Mouse (Mus musculus) G1E-ER4 (cell line): ENCODE results near the gene Wnt5b. TPM values are rescaled to one million over a fixed set of nuclear protein-coding genes. Genes with fewer than 3 reads are reported as not detected.

Source experiments
- GATA1 ChIP-seq: IDR thresholded peaks from one replicate; pipeline ENCODE4 v1.8.0; 2012; ENCODE audit warnings: low read length, inconsistent platforms
- polyA plus RNA-seq: library from polyadenylated mRNA; stranded (reverse); fragments of >175 nt; gene quantifications from 2 replicates; pipeline ENCODE4 v1.2.3, GENCODE M21; 2012

Wnt5b gene
- polyA plus RNA-seq, 1 experiment: not detected

DNA sequence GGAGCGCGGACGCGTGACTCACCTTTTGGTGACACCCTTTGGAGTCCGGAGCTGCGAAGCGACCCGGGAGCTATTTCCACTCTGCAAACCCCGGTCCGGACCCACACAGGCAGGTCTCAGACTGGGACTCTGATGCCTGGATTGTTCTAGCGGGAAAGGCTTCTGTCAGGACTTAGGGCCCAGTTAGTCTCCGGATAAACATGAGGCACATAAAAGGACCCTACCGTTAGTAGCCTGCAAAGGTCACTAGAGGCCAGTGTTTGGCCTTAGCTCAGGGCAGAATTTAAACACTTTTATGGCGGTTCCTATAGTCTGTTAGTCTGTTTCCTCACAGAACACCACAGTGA is 344 bp upstream of the Wnt5b start:
- TF ChIP-seq GATA1: no peak

DNA sequence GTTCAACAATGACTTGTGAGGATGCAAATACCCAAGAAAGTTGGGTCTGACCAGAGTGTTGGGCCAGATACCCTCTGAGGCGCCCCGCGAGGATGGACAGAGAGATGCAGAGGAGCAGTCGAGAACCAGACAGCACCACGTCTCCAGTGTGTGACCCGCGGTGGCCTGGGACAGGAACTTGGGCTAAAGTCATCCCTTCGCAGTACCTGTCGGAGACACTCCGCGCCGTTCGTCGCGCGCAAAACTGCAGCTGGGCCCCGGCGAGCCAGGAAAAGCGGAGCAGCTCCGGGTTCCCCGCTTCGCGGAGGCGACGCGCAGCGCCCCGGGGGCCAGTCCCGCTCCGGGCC is 718 bp downstream of the Wnt5b start:
- TF ChIP-seq GATA1: no peak

DNA sequence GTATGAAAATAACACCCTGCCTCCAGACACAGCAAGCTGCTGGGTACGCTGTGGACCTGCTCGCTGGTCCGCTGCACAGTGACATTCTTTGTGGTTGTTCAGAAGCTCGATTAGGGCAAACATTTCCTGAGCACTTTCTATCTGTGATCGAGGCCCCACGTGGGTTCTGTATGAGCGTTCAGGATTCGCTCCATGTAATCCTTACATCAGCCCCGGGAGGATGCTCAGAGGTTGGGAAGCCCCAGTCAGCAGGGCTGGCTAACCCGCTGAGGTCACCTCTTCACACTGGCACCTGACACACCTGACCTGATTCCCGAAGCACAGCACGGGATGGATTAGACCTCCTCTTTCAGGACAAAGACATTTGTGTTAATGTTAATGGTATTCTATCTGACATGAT is 8.3 kb downstream of the Wnt5b start:
- TF ChIP-seq GATA1: no peak

DNA sequence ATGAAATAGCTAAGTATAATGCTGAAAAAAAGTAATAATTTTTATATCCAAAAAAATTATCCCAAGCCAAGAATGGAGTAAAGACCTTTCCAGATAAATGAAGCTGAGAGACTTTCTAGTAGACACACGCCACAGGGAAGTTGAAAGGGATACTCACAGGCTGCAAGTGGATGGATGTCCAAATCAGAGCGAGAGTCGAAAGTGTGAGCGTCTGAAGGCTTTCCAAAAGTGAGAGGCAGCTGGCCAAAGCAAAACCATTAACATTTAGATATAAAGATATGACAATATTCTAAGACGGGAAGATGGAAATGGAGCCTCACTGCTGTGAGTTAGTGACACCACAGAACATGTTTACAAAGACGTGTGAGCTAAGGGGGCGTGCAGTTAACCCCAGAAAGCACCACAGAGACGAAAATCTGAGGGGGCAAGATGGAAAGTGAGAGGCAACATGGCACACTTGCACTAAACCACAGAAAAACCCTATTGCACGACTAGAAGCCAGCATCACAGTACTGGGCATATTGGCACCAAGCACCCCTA is 10.9 kb downstream of the Wnt5b start:
- TF ChIP-seq GATA1: no peak

DNA sequence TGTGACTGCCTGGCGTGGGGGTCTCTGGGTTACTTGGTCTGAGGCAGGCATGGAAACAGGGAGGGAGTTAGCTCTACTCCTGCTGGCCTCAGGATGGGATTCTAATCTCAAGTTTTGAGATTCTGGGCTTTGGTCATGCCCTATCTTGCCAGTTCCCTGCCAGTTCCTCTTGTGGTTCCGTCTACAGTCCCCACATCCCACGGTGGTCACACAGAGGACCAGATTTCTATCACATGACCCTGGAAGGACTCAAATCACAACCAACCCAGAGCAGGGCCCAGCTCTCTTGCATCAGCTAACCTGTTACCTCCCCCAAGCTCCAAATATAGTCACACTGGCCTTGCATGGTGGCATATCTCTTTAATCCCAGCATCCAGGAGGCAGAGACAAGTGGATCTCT is 14.5 kb downstream of the Wnt5b start:
- no peak for TF ChIP-seq GATA1

DNA sequence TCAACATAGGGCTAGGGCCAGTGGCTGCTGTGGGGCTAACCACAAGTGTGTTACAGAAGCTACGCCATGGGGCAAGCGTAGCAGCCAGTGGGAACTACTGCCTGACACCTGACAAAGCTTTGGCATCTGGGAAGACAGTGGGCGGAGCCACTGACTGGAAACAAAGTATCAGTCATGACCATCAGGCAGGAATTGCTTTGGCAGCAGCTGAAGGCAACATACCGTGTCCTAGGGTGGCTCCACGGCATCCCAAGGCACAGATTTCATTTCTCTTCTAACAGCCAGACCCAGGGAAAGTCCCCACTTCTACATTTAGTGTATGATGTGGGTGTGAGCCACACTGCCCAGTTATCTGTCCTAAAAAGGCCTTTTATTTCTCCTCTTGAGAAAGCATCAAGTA is 17.6 kb downstream of the Wnt5b start:
- TF ChIP-seq GATA1: no peak

DNA sequence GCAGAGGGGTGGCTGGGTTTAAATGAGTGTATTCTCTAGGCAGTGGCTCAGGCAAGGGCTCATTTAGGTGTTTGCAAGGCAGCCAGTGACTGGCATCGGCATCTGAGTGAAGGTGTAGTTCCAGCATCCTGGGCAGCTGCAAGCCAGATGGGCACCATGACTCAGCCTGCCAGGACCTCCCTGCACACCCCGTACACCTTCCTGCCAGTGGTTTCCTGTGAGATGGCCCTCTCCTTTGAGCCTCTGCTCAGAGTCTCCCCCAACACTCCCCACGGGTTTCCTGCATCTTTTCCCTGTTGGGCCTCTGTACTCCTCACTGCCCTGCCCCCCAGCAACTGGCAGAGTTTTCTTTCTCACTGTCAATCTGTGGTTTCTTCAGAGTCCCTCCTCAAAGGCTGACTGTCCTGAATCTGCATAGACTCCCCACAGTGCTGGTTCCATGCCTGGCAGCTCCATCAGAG is 22.2 kb downstream of the Wnt5b start:
- TF ChIP-seq GATA1: no peak

DNA sequence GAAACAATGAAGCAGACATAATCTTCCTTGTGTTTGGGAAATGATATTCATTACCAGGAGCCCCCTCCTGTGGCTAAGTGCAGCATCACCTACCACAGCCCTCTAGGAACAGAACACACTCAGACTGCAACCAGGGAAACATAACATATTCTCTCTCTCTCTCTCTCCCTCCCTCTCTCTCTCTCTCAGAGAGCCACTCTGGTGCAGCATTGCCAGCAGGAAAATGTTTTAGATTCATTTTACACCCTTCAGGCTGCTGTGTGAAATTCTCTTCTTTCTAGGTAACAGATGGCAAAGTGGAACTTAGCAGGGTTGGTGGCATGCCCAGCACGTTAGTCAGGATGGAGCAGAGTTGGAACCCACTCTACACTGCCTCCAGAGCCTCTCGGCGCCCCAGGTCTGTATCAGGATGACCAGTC is 22.7 kb downstream of the Wnt5b start:
- no peak for TF ChIP-seq GATA1

DNA sequence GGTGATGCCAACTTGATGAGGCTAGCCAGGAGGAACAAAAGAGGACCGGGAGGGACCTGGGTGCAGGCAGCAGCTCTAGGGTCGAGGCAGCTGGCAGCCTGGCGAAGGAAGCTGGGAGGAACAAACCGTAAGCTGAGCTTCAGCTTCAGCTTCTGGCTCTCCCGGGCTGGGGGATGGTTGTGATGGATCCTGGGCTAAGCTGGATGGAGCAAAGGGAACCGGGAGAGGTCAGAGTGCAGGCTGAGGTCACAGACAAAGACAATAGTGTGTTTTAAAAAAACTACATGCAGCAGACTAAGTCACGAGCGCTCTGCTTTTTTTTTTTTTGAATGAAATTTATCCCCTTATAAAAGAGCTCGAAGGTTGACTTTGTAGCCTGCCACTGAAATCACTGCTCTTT is 23.4 kb downstream of the Wnt5b start:
- TF ChIP-seq GATA1: no peak

DNA sequence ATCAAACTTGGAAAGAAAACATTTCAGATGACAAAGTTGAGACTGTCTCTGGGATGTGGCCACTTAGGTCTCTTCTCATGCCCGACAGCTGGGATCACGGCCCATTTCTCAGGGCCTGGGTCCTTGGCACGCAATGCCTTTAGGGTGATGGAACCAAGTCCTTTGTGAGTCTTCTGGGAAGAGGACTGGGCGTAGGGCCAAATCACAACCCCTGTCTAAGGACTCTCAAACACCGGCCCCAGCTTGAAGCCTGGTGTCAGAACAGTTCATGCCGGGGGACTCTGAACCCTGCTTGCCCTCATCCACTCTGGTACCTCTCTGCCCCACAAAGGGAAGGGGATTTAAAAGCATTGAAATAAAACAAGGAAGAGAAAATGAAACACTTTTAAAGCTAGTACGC is 30.1 kb downstream of the Wnt5b start:
- TF ChIP-seq GATA1: no peak

DNA sequence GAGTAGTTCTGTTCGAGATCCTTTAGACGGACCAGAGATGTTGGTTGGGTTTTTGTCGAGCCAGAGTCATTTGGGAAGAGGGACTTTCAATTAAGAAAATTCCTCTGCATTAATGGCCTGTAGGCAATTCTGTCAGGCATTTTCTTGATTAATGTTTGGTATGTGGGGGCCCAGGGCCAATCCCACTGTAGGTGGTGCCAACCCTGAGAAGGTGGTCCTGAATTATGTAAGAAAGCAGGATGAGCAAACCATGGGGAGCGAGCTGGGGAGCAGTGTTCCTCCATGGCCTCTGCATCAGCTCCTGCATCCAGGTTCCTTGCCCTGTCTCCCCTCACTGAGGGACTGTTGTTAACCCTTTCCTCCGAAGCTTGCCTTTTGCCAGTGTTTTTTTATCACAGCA is 30.7 kb downstream of the Wnt5b start:
- no peak for TF ChIP-seq GATA1

DNA sequence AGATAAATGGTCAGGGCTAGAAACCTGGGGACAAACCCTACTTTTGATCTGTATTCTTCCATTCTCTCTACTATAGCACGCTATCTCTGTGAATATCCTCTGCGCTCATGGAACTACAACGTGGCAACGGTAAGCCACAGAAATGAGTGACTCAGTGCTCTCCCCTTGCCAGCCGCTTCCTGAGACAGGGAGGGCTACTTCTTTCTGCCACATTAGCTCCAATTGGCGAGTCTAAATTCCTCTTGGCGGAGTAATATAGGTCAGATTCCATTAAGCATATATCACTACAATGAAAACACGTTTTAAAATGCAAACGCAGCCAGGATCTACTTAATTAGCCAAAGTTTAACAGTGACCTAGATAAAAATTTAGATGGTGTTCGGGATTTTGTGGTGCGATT is 31.4 kb downstream of the Wnt5b start:
- TF ChIP-seq GATA1: no peak

DNA sequence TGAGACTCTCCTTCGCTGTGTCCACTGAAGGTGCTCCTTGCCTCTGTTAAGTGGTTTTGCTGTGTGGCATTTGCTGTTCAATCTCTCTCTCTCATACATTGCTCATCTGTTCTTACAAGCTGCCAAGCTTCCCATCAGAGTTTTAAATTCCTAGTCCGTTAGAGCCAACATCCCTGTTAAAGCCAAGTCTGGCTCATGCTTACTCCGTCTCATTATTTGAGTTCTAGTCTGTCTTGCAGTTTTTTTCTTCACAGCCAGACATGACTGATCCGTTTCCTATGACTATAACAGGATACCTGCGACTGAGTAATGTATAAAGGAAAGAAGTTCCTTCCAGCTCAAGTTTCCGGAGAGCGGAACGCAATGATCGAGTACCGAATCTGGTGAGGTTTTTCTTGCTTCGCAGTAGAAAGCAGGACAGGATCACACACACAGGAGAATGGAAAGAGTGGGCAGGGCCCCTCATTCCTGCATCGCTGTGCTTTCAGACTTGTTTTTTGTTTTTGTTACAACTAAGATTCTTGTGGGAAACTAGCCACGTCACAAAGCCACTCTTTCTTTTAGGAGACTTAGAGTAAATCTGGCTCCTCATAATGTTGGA is 34.6 kb downstream of the Wnt5b start:
- no peak for TF ChIP-seq GATA1

DNA sequence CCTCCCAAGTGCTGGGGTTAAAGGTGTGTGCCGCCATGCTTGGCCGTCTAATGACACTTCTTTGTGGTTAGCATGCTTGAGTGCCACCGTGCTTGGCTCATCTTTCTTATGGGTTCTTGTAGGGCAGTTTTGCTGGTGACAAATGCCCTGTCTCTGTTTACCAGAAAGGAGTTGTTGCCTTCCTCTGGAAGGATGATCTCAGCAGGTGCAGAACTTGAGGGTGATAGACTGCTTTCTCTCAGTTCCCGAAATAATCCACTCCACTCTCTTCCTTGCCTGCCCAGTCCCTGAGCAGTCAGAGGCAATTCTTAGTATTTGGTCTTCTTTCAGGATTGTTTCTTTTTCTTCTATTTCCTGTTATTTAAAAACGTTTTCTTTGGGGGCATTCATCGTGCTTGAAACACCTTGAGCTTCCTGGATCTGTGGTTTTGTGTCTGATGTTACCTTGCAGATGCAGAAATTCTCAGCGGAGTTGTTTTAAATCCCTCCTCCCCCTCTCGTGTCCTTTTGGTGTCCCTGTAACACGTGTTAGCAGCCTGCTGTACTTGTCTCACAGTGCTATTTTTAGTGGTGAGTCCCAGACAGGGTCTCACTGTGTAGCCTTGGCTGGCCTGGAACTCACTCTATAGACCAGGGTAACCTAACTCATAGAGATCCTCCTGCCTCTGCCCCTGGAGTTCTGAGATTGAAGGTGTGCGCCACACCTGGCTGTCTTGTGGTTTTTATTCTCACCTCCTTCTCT is 35.3 kb downstream of the Wnt5b start:
- no peak for TF ChIP-seq GATA1

DNA sequence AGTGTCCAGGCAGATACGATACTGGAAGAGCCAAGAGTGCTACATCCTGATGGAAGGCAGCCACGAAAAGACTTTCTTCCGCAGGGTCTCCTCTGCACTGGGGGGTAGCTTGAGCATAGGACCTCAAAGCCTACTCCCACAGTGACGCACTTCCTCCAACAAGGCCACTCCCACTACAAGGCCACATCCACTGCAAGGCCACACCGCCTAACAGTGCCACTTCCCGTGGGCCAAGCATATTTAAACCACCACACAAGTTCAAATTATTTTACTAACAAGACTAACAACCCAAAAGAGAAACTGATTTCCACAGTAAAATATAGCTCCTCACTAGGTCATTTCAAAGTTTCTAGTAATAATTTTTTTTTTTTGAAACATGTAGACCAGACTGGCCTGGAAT is 35.9 kb downstream of the Wnt5b start:
- no peak for TF ChIP-seq GATA1

DNA sequence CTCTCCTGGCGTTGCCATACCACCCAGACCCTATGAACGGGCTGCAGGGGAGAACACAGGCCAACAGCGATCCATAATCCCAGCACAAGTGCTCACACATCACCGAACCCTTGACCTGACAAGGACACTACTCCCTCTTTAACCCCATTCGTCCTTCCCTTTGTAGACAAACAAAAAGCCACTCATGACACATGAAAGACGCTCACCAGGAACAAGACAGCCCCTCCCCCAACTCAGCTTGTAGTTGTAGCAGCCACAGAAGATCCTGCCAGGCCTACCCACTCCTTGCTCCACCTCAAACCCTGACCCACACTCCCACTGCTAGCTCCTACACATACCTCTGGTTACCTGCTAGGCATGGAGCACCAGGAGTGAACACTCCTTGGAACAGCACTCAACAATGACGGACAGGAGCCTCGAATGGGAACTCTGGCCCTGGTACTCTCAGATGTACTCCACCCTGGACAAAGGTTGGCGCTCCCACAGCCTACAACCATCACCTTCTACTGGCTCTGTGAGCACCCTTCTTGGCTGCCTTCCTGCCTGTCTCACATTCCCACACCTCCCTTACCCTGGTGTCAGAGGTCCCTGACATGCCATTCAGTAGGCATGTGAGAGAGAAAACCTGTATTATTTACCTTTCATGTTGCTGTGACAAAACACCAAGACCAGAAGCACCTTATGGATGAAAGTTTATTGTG is 38.5 kb downstream of the Wnt5b start:
- no peak for TF ChIP-seq GATA1

DNA sequence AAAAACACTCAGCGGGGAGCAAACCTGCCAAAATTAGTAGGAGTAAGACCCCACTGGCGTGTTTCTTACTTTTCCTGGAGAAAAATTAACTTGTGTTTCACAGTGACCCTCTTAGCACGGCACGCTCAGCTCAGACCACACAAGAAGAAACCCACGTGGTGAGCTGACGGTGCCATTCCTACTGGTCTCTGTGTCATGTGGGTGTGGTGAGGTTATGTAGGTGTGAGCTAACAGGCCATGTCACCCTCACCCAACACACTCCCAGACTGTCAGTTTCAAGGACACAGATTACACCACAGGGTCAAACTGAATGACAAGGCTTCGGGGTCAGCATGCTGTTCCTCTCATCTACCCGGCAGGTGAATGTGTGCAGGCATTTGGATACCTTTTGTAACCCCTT is 39.4 kb downstream of the Wnt5b start:
- TF ChIP-seq GATA1: no peak
